Mouse (Mus musculus): ENCODE data around the gene Morf4l1.

DNA sequence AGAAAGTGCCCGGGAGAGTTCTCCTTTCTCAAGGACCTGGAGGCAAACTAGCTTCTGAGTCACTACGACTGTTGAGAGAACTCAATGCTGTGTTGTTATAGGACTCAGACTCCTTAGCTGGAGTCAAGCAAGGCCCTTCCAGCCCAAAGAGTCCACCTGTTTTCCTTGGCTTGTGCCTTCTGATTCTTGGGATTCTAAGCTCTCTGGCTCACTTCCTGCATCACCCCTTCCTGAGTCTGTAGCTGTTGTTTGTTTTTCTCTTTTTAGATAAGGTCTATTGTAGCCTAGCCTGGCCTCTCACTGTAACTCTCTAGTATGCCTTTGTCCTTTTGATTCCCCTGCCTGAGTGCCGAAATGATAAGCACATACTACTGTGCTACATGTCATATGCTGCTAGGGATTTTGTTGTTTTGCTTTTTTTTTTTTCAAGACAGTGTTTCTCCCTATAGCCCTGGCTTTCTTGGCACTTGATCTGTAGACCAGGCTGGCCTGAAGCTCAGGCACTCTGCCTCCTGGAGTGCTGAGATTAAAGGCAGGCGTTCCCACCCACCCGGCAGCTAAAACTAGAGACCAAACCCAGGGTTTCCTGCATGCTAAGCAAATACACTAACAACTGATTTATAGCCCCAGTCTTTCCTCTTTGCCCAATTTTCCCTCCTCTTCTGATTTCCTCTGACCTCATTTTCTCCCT is 66.5 kb downstream of the Morf4l1 start:
- no peak for TF ChIP-seq POLR2A (IDR thresholded peaks at IDR 0.05; ENCODE audit: extremely low read depth, insufficient read depth, low read length)
- TF ChIP-seq CTCF (IDR thresholded peaks at IDR 0.05; ENCODE audit: extremely low read depth, insufficient read depth, low read length), result no peak

All from cortical plate, adult 2 months (tissue).